Mouse (Mus musculus) liver, adult 2 months (tissue): ENCODE data around the gene Rdh16f2. TPM values are rescaled to one million over a fixed set of nuclear protein-coding genes. Genes with fewer than 3 reads are reported as not detected.
"Not testable (repeated sequence)": the region's sequence is repeated elsewhere in the genome, so short reads cannot be mapped to it uniquely, and the experiment has no call there.

Source experiments
- DNase-seq: peaks from one replicate; pipeline ENCODE4 v3.0.0-alpha.2; 2011; ENCODE audit warnings: low read depth, low spot score; ENCODE audit errors: extremely low read depth
- H3K27ac ChIP-seq: fragments of 200-500 bp; replicated peaks from 2 replicates; pipeline ENCODE4 v1.5.1; 2012; ENCODE audit warnings: low read depth, mild to moderate bottlenecking, control low read depth, inconsistent platforms, low read length; ENCODE audit not compliant: insufficient read depth
- H3K27me3 ChIP-seq: fragments of 200-500 bp; 2 replicates; pipeline ENCODE4 v1.6.1; 2012; ENCODE audit warnings: mild to moderate bottlenecking, moderate library complexity, low read length, inconsistent platforms; ENCODE audit not compliant: control insufficient read depth, insufficient read depth
- H3K36me3 ChIP-seq: fragments of 200-500 bp; 2 replicates; pipeline ENCODE4 v1.6.1; 2012; ENCODE audit warnings: low read length, inconsistent platforms; ENCODE audit not compliant: control insufficient read depth, insufficient read depth
- H3K4me1 ChIP-seq: fragments of 200-500 bp; 2 replicates; pipeline ENCODE4 v1.6.1; 2011; ENCODE audit warnings: low read length; ENCODE audit not compliant: control insufficient read depth, insufficient read depth
- H3K4me3 ChIP-seq: fragments of 200-500 bp; 2 replicates; pipeline ENCODE4 v1.5.1; 2011; ENCODE audit warnings: low read depth, mild to moderate bottlenecking, control low read depth, low read length, moderate library complexity; ENCODE audit not compliant: insufficient read depth
- H3K79me2 ChIP-seq: fragments of 200-500 bp; 2 replicates; pipeline ENCODE4 v1.6.1; 2012; ENCODE audit warnings: inconsistent platforms, mild to moderate bottlenecking, low read length, moderate library complexity; ENCODE audit not compliant: control insufficient read depth, insufficient read depth
- H3K9ac ChIP-seq: fragments of 200-500 bp; 2 replicates; pipeline ENCODE4 v1.6.1; 2012; ENCODE audit warnings: low read depth, mild to moderate bottlenecking, control low read depth, inconsistent platforms, low read length
- CTCF ChIP-seq: fragments of 200-500 bp; IDR thresholded peaks from 2 replicates; pipeline ENCODE4 v1.5.1; 2011; ENCODE audit warnings: low read depth, low read length, control low read depth
- POLR2A ChIP-seq: fragments of 200-500 bp; IDR thresholded peaks from 2 replicates; pipeline ENCODE4 v1.6.1; 2011; ENCODE audit warnings: low read length, control low read depth; ENCODE audit not compliant: insufficient read depth; ENCODE audit errors: extremely low read depth
- WGBS: fragments of 180-500 bp; shearing (Covaris S2); methylation state at CpG from one replicate; pipeline ENCODE4 v1.1.7; 2018; 5-methylcytosine and 5-hydroxymethylcytosine counted together
- polyA plus RNA-seq: library from polyadenylated mRNA; depleted of rRNA; stranded (reverse); fragments of >200 nt; gene quantifications from 2 replicates; pipeline ENCODE4 v1.2.3, GENCODE M21; 2012; rRNA removed
- total RNA-seq: library from RNA; depleted of rRNA; stranded (reverse); fragments of >200 nt; gene quantifications from 2 replicates; pipeline ENCODE4 v1.2.3, GENCODE M21; 2014; rRNA removed

Rdh16f2 gene
- total RNA-seq (282 and 329 TPM in 2 replicates), polyA plus RNA-seq (281 and 297 TPM in 2 replicates)

DNA sequence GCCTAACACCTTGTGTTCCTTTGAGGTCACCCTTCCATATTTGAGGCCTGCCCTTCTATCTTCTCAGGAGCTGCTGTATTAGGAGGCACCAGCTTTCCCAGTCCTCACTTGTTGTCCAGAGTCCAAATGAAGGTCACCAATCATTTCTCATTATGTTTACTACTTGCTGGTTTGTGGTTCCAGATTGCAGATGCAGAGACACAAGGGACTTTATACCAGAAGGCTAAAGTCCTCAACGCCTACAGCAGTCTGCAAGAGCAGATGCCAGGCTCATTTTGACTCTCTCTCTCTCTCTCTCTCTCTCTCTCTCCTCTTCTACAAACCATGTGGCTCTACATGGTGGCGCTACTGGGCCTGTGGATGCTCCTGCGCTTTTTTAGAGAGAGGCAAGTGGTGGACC, at the start of gene Rdh16f2:
TSS of gene Rdh16f2 (plus strand) at position 243 of the 400 bp plus-strand sequence.
- 37% methylated on average over 3 of the region's 3 CpGs for WGBS
- peak within 1 kb of the TSS; percentile 30 for H3K4me3 ChIP-seq

GRCm38 (mm10) chr10:127817268-127817910, 48.9 kb upstream of the Rdh16f2 start:
- H3K36me3 ChIP-seq, H3K4me1 ChIP-seq, DNase-seq, H3K79me2 ChIP-seq, H3K27ac ChIP-seq, H3K4me3 ChIP-seq, H3K9ac ChIP-seq, H3K27me3 ChIP-seq: not testable (repeated sequence)
- WGBS, result 81% methylated on average over 4 of the region's 4 CpGs

More for the DNA sequence above, at the start of gene Rdh16f2:
- peak within 1 kb of the TSS; percentile 76 for H3K27ac ChIP-seq
- no peak for TF ChIP-seq CTCF
- no peak for TF ChIP-seq POLR2A
- DNase-seq, result peak; percentile 95
- H3K4me1 ChIP-seq, result peaks cover 17% of the 10 kb centered on the region
- peaks cover 8% of the 10 kb centered on the region; the same call in 1 of the 2 replicates for H3K79me2 ChIP-seq
- no peaks in the 10 kb centered on the region for H3K36me3 ChIP-seq
- peak within 1 kb of the TSS; percentile 22 for H3K9ac ChIP-seq
- H3K27me3 ChIP-seq, result no peaks in the 10 kb centered on the region

DNA sequence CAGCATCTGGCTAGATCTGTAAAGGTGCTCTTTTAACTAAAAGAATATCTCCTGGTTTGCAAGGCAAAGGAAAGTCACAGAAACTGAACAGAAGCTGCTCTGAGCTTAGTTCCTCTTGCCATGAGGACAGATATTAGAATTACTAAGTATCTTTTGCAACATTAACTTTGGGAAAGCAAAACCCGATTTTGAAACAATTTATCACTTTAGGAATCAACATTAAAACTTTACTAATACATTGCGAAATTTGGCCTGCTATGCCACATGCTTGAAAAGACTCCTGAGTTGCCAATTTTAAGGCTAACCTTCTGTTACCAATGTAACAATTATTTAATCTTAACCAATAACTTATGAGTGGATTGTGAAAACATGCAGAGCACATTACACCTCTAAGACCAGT, 44.5 kb upstream of the Rdh16f2 start:
- not testable (repeated sequence) for H3K36me3 ChIP-seq, H3K4me3 ChIP-seq, H3K4me1 ChIP-seq, H3K9ac ChIP-seq, H3K27me3 ChIP-seq, H3K79me2 ChIP-seq, H3K27ac ChIP-seq
- DNase-seq, result peak; percentile 94
- 31% methylated on average over 2 of the region's 2 CpGs for WGBS

- H3K36me3 ChIP-seq, result no peaks in the 10 kb centered on the region
- no peak overlapping the region for H3K9ac ChIP-seq
- DNase-seq, result peak; percentile 91
- H3K27me3 ChIP-seq, result no peaks in the 10 kb centered on the region
- H3K79me2 ChIP-seq, result no peaks in the 10 kb centered on the region
- TF ChIP-seq POLR2A, result no peak
- TF ChIP-seq CTCF, result peak; percentile 61; the same call in 1 of the 2 replicates
- 41% methylated on average over 6 of the region's 6 CpGs for WGBS
- no peak overlapping the region for H3K27ac ChIP-seq
- H3K4me3 ChIP-seq, result no peak overlapping the region
- H3K4me1 ChIP-seq, result peaks cover 6% of the 10 kb centered on the region
Observed at GRCm38 (mm10) chr10:127825386-127825785, 40.9 kb upstream of the Rdh16f2 start.

DNA sequence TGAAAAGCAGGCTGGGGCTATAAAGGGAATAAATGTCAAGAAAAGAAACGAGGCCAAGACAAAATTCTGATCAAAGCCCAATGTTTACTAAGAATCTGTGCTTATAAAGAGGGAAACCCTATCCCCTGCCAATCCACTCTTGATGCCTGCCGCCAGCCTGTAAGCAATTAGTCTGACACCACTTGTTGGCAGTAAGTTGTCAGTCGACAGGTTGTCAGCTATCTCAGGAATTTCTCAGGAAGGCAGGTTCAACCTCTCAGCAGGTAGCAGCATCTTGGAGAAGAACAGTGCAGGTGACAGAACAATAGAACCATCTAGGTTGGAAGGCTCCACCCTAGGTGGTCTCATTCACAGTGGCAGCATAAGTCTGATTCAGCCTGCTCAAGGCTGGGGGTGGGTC, 37.2 kb upstream of the Rdh16f2 start:
- 90% methylated on average over 3 of the region's 3 CpGs for WGBS
- Histone ChIP-seq H3K27ac (no peak overlapping the region), H3K79me2 (no peaks in the 10 kb centered on the region), H3K36me3 (no peaks in the 10 kb centered on the region), H3K9ac (no peak overlapping the region), H3K27me3 (no peaks in the 10 kb centered on the region), H3K4me3 (no peak overlapping the region), H3K4me1 (peaks cover 4% of the 10 kb centered on the region; the same call in 1 of the 2 replicates)
- DNase-seq, result no peak
- no peak for TF ChIP-seq POLR2A
- no peak for TF ChIP-seq CTCF

DNA sequence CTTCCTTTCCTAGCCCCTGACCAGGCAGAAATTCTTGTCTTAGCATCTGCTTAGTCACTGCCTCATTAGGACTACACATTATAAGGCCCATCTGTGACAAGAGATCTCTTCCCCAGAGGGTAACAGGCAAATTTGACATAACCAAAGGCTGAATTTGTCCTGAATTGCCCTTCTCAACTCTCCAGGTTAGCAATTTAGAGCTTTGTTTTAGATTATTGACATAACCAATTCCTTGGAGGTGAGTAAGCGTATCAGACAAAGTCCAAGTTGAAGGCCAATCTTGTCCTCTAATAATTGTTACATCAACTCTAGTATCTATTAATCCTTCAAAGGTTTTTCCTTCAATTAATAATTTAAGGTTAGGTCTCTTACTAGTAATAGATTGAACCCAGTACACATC, 32.1 kb upstream of the Rdh16f2 start:
- H3K4me1 ChIP-seq, H3K79me2 ChIP-seq, H3K27ac ChIP-seq, H3K4me3 ChIP-seq, H3K36me3 ChIP-seq, H3K27me3 ChIP-seq, H3K9ac ChIP-seq: not testable (repeated sequence)
- 48% methylated on average over 1 of the region's 1 CpGs for WGBS
- peak; percentile 47 for DNase-seq
